Mouse (Mus musculus) kidney, adult 2 months (tissue): ENCODE data around the gene Cdc45.
"Not testable (repeated sequence)": the region's sequence is repeated elsewhere in the genome, so short reads cannot be mapped to it uniquely, and the experiment has no call there.

Experiments used
- CTCF ChIP-seq: fragments of 200-500 bp; conservative IDR thresholded peaks from 2 replicates; pipeline ENCODE4 v1.5.1; 2011; ENCODE audit warnings: low read depth, mild to moderate bottlenecking, control low read depth, low read length, moderate library complexity, mixed read lengths; ENCODE audit not compliant: insufficient read depth, insufficient read length
- POLR2A ChIP-seq: fragments of 200-500 bp; IDR thresholded peaks from one replicate; pipeline ENCODE4 v1.6.1; 2011; ENCODE audit warnings: low read depth, low read length, control low read depth

DNA sequence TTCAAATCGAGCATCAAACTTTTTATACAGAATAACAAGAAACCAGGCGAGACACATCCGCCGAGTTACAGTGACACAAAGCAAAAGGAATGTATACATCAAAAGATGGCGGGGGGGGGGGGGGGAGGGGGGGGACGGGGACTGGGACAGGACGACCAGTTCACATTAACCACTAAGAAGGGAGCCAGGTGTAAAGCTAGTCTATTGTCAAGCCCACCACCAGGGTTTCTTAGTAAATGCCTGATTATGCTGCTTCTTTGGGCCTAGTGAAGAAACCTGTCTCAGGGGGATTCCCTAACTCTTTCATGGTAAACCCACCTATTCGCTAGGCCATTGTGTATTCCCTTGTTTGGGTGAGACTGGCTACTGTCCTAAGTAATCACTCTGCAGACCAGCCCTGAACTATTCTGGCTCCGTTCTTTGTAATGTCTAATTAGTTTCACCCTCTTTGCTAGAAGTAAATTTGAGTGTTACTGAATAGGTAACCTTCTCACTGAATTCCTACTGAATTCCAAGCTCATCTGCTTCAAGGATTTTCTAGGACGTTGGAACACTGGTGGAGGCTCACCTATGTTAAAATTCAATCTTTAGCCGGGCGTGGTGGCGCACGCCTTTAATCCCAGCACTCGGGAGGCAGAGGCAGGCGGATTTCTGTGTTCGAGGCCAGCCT is 37.9 kb upstream of the Cdc45 start:
- TF ChIP-seq POLR2A, CTCF: not testable (repeated sequence)
